Mouse (Mus musculus) embryonic fibroblast, embryonic 13.5 days (primary cell): ENCODE data around the gene Rhbdd1. TPM values are rescaled to one million over a fixed set of nuclear protein-coding genes. Genes with fewer than 3 reads are reported as not detected.
A peak's percentile ranks its signal among the peaks of the same experiment; 100 is the strongest.

Experiments
- H3K27ac ChIP-seq: 2 replicates; pipeline ENCODE4 v1.5.1; 2012; ENCODE audit warnings: low read length, control low read depth, inconsistent platforms; ENCODE audit not compliant: insufficient read depth
- H3K4me1 ChIP-seq: 2 replicates; pipeline ENCODE4 v1.6.1; 2011; ENCODE audit warnings: low read length; ENCODE audit not compliant: control insufficient read depth, insufficient read depth
- H3K4me3 ChIP-seq: 2 replicates; pipeline ENCODE4 v1.5.1; 2011; ENCODE audit warnings: mild to moderate bottlenecking, control low read depth, low read length; ENCODE audit not compliant: insufficient read depth
- CTCF ChIP-seq: IDR thresholded peaks from 2 replicates; pipeline ENCODE4 v1.5.1; 2011; ENCODE audit warnings: mild to moderate bottlenecking, control low read depth, low read length, moderate library complexity, borderline replicate concordance; ENCODE audit not compliant: insufficient read depth
- POLR2A ChIP-seq: IDR thresholded peaks from 2 replicates; pipeline ENCODE4 v1.6.1; 2011; ENCODE audit warnings: low read depth, mild to moderate bottlenecking, control low read depth, low read length, moderate library complexity
- polyA plus RNA-seq: library from polyadenylated mRNA; stranded (reverse); fragments of >200 nt; gene quantifications from 2 replicates; pipeline ENCODE4 v1.2.4, GENCODE M21; 2011; ENCODE audit warnings: low read depth; ENCODE audit not compliant: missing spikeins, insufficient read length

The Rhbdd1 gene
- 38.0 and 40.7 TPM in 2 replicates for polyA plus RNA-seq

GRCm38 (mm10) chr1:82316111-82316745, at the start of gene Rhbdd1:
Rhbdd1 (plus strand) TSS chr1:82316452.
- Histone ChIP-seq H3K4me3 (peak within 1 kb of the TSS; percentile 78), H3K4me1 (peaks cover 2% of the 10 kb centered on the region; the same call in 1 of the 2 replicates), H3K27ac (peak within 1 kb of the TSS; percentile 78)
- TF ChIP-seq POLR2A (peak; percentile 91), CTCF (no peak)

GRCm38 (mm10) chr1:82267547-82267946, 48.7 kb upstream of the Rhbdd1 start:
- no peaks in the 10 kb centered on the region for H3K4me1 ChIP-seq

GRCm38 (mm10) chr1:82272231-82272630, 44.0 kb upstream of the Rhbdd1 start:
- no peak overlapping the region for H3K4me3 ChIP-seq
- no peak overlapping the region for H3K27ac ChIP-seq
- TF ChIP-seq CTCF (no peak), POLR2A (no peak)
- no peaks in the 10 kb centered on the region; the same call in 1 of the 2 replicates for H3K4me1 ChIP-seq

More at GRCm38 (mm10) chr1:82267547-82267946, 48.7 kb upstream of the Rhbdd1 start:
- H3K4me3 ChIP-seq: no peak overlapping the region
- no peak overlapping the region for H3K27ac ChIP-seq
- TF ChIP-seq POLR2A (no peak), CTCF (no peak)

GRCm38 (mm10) chr1:82273529-82273928, 42.7 kb upstream of the Rhbdd1 start:
- TF ChIP-seq POLR2A (no peak), CTCF (no peak)
- Histone ChIP-seq H3K4me1 (no peaks in the 10 kb centered on the region; the same call in 1 of the 2 replicates), H3K27ac (no peak overlapping the region), H3K4me3 (no peak overlapping the region)

GRCm38 (mm10) chr1:82274361-82274760, 41.9 kb upstream of the Rhbdd1 start:
- TF ChIP-seq POLR2A: no peak
- TF ChIP-seq CTCF: no peak
- Histone ChIP-seq H3K27ac (no peak overlapping the region), H3K4me3 (no peak overlapping the region), H3K4me1 (peaks cover 2% of the 10 kb centered on the region; the same call in 1 of the 2 replicates)

GRCm38 (mm10) chr1:82279768-82280167, 36.5 kb upstream of the Rhbdd1 start:
- Histone ChIP-seq H3K4me3 (no peak overlapping the region), H3K4me1 (peaks cover 10% of the 10 kb centered on the region), H3K27ac (no peak overlapping the region)
- TF ChIP-seq POLR2A: no peak
- TF ChIP-seq CTCF: no peak

GRCm38 (mm10) chr1:82281823-82282222, 34.4 kb upstream of the Rhbdd1 start:
- TF ChIP-seq POLR2A: no peak
- no peak for TF ChIP-seq CTCF
- H3K4me1 ChIP-seq: peaks cover 10% of the 10 kb centered on the region

GRCm38 (mm10) chr1:82282992-82283611, 33.1 kb upstream of the Rhbdd1 start:
- Histone ChIP-seq H3K27ac (peak overlapping the region; percentile 94), H3K4me3 (peak overlapping the region; percentile 72), H3K4me1 (peaks cover 10% of the 10 kb centered on the region)
- TF ChIP-seq CTCF (no peak), POLR2A (peak; percentile 66)

More at GRCm38 (mm10) chr1:82281823-82282222, 34.4 kb upstream of the Rhbdd1 start:
- Histone ChIP-seq H3K27ac (no peak overlapping the region), H3K4me3 (no peak overlapping the region)

GRCm38 (mm10) chr1:82283901-82284301, 32.4 kb upstream of the Rhbdd1 start:
- peak overlapping the region; percentile 94 for H3K27ac ChIP-seq
- TF ChIP-seq CTCF: no peak
- peak; percentile 44 for TF ChIP-seq POLR2A
- peak overlapping the region; percentile 72 for H3K4me3 ChIP-seq
- H3K4me1 ChIP-seq: peaks cover 10% of the 10 kb centered on the region

GRCm38 (mm10) chr1:82284403-82284802, 31.8 kb upstream of the Rhbdd1 start:
- Histone ChIP-seq H3K4me1 (peaks cover 8% of the 10 kb centered on the region), H3K4me3 (peak overlapping the region; percentile 72), H3K27ac (peak overlapping the region; percentile 94)
- TF ChIP-seq POLR2A: no peak; the same call in 1 of the 2 replicates
- TF ChIP-seq CTCF: no peak
